Mouse (Mus musculus) heart, embryonic 13.5 days (tissue): ENCODE data around the gene Ngfr. TPM values are rescaled to one million over a fixed set of nuclear protein-coding genes. Genes with fewer than 3 reads are reported as not detected.
A peak's percentile ranks its signal among the peaks of the same experiment; 100 is the strongest.

Experiments used
- ATAC-seq: fragments of 200-750 bp; cut with Nextera tagmentation; 2 replicates; pipeline ENCODE4 v1.8.0; 2017; ENCODE audit warnings: moderate TSS enrichment; ENCODE audit not compliant: insufficient number of reproducible peaks, low FRiP score, low TSS enrichment; ENCODE audit errors: extremely low read depth
- H3K27ac ChIP-seq: fragments of 300-500 bp; sonication (generic); replicated peaks from 2 replicates; pipeline ENCODE4 v1.5.1; 2015; ENCODE audit warnings: moderate library complexity, mild to moderate bottlenecking, inconsistent platforms
- H3K27me3 ChIP-seq: fragments of 300-500 bp; sonication (generic); replicated peaks from 2 replicates; pipeline ENCODE4 v1.6.1; 2015; ENCODE audit warnings: mild to moderate bottlenecking, inconsistent platforms
- H3K36me3 ChIP-seq: fragments of 300-500 bp; sonication (generic); 2 replicates; pipeline ENCODE4 v1.6.1; 2015; ENCODE audit warnings: mild to moderate bottlenecking, inconsistent platforms
- H3K4me1 ChIP-seq: fragments of 300-500 bp; sonication (generic); 2 replicates; pipeline ENCODE4 v1.6.1; 2015; ENCODE audit warnings: inconsistent platforms
- H3K4me2 ChIP-seq: fragments of 300-500 bp; sonication (generic); 2 replicates; pipeline ENCODE4 v1.6.1; 2015; ENCODE audit warnings: inconsistent platforms, mild to moderate bottlenecking, moderate library complexity
- H3K4me3 ChIP-seq: fragments of 300-500 bp; sonication (generic); 2 replicates; pipeline ENCODE4 v1.5.1; 2015; ENCODE audit warnings: moderate library complexity, mild to moderate bottlenecking, inconsistent platforms
- H3K9ac ChIP-seq: fragments of 300-500 bp; sonication (generic); 2 replicates; pipeline ENCODE4 v1.6.1; 2015; ENCODE audit warnings: inconsistent platforms, mild to moderate bottlenecking, moderate library complexity
- H3K9me3 ChIP-seq: fragments of 300-500 bp; sonication (generic); 2 replicates; pipeline ENCODE4 v1.6.1; 2016; ENCODE audit warnings: inconsistent platforms
- WGBS: fragments of 180-500 bp; shearing (Covaris S2); methylation state at CpG from one replicate; pipeline ENCODE4 v1.1.7; 2015; ENCODE audit warnings: mixed read lengths; 5-methylcytosine and 5-hydroxymethylcytosine counted together
- polyA plus RNA-seq: library from polyadenylated mRNA; unstranded; fragments of >200 nt; fragmentation: Nextera tagmentation; extraction: Ambion mirVana; gene quantifications from 2 replicates; pipeline ENCODE4 v1.2.1, GENCODE M21; 2015

Ngfr gene
- polyA plus RNA-seq, result 3.3 and 4.9 TPM in 2 replicates

DNA sequence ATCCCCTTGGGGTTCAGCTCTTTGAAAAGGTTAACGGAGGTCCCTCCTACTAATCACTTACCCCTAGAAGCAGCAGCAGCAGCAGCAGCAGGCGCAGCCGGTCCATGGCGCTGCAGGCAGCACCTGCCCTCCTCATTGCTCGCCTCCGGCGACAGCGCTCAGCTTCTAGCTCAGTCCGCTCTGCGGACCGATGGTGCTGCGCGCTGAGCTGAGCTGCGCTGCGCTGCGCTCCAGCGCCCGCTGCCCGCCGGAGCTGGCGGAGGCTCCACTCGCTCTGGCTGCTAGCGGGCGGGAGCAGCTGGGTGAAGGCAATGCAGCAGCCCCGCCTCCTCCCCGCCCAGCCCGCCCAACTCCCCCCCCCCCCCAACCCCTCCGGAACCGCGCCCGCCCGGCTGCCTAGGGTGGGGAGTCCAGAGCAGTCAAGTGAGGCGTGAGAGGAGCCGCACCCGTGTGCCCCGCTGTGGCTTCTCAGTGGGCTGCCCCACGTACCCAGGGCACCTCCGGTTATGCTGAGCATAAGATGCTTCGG, at the start of gene Ngfr:
TSS of gene Ngfr (minus strand) at position 313 of the 529 bp plus-strand sequence.
- no peak within 1 kb of the TSS for H3K27ac ChIP-seq
- under 1% methylated on average over 32 of the region's 39 CpGs for WGBS
- ATAC-seq, result peak; percentile 16; the same call in 1 of the 2 replicates

DNA sequence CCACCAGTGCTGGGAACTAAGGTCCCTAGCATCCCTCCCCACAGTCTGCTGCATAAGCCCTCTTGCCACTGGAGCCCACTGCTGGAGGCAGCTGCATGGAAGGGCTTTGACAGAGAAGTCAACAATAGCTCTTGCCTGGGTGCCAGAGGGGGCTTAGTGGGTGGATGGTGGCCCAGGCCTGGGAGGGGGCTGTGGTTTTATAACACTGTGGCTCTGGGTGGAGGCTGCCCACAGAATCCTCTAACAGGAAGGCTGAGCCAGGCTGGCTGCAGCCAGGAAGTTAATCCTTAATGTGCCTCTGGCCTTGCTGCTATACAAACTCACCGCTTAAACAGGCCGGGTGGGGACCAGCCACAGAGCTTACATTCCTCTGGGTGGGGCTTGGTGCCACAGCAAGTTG, 47.5 kb upstream of the Ngfr start:
- no peaks in the 10 kb centered on the region for H3K36me3 ChIP-seq
- no peak for ATAC-seq
- no peak overlapping the region for H3K27ac ChIP-seq
- peaks cover 14% of the 10 kb centered on the region; the same call in 1 of the 2 replicates for H3K27me3 ChIP-seq
- H3K4me1 ChIP-seq, result peaks cover 16% of the 10 kb centered on the region
- H3K4me3 ChIP-seq, result no peak overlapping the region
- peaks cover 2% of the 10 kb centered on the region; the same call in 1 of the 2 replicates for H3K9me3 ChIP-seq
- no peak overlapping the region for H3K4me2 ChIP-seq
- 35% methylated on average over 2 of the region's 2 CpGs for WGBS
- no peak overlapping the region for H3K9ac ChIP-seq

More for the DNA sequence above, at the start of gene Ngfr:
- peak within 1 kb of the TSS; percentile 81 for H3K4me2 ChIP-seq
- peak within 1 kb of the TSS; percentile 51 for H3K4me3 ChIP-seq
- no peaks in the 10 kb centered on the region for H3K9me3 ChIP-seq
- H3K27me3 ChIP-seq, result peaks cover 98% of the 10 kb centered on the region
- peaks cover 30% of the 10 kb centered on the region for H3K4me1 ChIP-seq
- peak within 1 kb of the TSS; percentile 72 for H3K9ac ChIP-seq
- H3K36me3 ChIP-seq, result no peaks in the 10 kb centered on the region

DNA sequence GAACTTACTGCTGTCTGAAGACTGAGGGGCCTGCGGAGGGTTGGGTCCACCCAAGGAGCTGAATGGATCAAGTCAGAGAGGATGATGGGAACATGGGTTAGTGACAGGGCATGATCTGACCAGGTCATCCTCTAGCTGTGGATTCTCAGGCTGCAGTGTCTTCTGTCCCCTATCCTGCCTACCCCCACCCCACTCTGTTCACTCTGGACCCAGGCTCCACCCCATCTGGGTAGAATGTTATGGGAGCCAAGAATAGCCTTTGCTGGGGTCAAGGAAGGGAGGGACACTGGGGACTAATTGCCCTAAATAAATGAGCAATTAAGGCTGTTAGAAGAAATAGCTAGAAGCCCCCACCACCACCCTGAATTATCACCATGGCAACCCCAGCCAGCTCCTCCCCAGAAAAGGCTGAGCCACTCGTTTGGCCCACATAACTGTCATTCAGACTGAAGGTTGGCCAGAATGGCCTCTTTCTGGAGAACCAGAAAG, 46.0 kb upstream of the Ngfr start:
- H3K36me3 ChIP-seq, result no peaks in the 10 kb centered on the region
- peaks cover 2% of the 10 kb centered on the region; the same call in 1 of the 2 replicates for H3K9me3 ChIP-seq
- H3K27me3 ChIP-seq, result peaks cover 20% of the 10 kb centered on the region
- H3K27ac ChIP-seq, result no peak overlapping the region
- H3K4me2 ChIP-seq, result no peak overlapping the region
- H3K9ac ChIP-seq, result no peak overlapping the region
- H3K4me3 ChIP-seq, result no peak overlapping the region
- WGBS, result 79% methylated on average over 2 of the region's 2 CpGs
- ATAC-seq, result no peak
- peaks cover 13% of the 10 kb centered on the region for H3K4me1 ChIP-seq

DNA sequence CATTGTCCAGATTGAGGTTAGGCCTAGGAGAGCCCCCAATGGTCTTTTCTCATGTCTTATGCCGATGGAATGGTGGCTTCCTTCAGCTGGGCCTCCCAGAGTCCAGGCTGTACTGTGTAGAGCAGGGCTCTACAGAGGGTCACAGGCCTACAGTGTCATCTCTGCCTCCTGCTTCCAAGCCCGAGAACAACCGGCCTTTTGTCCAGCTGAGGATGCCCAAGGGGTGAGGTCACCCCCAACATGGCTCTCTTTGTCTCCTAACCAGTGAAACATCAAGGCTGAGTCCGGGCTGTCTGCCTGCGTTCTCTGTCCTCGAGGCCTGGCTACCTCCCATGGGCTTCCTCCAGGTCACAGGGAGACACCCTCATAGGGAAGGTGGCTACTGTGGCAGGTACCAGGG, 44.9 kb upstream of the Ngfr start:
- Histone ChIP-seq H3K9me3 (no peaks in the 10 kb centered on the region), H3K27me3 (peaks cover 31% of the 10 kb centered on the region), H3K4me2 (no peak overlapping the region), H3K9ac (no peak overlapping the region), H3K36me3 (no peaks in the 10 kb centered on the region), H3K4me3 (no peak overlapping the region), H3K27ac (no peak overlapping the region), H3K4me1 (peaks cover 13% of the 10 kb centered on the region)
- WGBS, result 58% methylated on average over 6 of the region's 6 CpGs
- ATAC-seq, result no peak

DNA sequence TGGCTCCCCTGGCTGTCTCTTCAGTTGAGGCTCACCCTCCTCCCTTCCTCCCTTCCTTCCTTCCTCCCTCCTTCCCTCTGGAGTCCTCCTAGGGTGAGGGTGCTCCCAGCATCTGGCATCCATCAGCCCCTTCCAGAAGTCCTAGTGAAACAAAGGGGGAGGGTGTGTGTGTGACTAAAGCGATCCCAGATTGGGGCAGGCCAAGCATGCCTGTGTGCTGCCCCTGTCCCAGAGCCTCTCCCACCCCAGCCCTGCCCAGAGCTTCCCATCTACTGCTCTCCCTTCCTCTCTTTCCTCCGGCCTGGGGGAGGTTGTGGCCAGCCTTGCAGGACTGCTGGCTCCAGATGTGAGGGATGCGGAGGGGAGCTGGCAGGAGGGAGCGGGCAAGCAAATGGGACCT, 43.8 kb upstream of the Ngfr start:
- H3K4me3 ChIP-seq, result no peak overlapping the region
- no peaks in the 10 kb centered on the region for H3K36me3 ChIP-seq
- no peaks in the 10 kb centered on the region for H3K9me3 ChIP-seq
- no peak overlapping the region for H3K4me2 ChIP-seq
- peaks cover 13% of the 10 kb centered on the region for H3K4me1 ChIP-seq
- H3K27ac ChIP-seq, result no peak overlapping the region; the same call in 1 of the 2 replicates
- WGBS, result 48% methylated on average over 4 of the region's 4 CpGs
- ATAC-seq, result no peak
- H3K9ac ChIP-seq, result no peak overlapping the region
- peaks cover 41% of the 10 kb centered on the region for H3K27me3 ChIP-seq

DNA sequence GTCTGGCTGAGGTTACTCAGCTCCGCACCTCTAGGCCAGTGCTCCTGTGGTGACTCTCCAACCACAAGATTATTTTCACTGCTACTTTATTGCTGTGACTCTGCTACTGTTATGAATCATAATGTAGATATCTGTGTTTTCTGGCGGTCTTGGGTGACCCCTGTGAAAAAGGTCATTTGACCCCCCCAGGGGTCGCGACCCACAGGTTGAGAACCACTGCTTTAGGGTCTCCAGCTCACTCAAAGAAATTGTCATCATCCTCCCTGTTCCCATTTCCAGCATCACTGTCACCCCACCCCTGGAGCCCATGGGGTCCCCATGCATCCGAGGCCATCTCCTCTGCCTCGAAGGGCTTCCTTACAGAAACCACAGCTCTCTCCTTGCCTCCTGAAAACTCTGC, 43.0 kb upstream of the Ngfr start:
- H3K9me3 ChIP-seq, result no peaks in the 10 kb centered on the region
- H3K9ac ChIP-seq, result no peak overlapping the region
- WGBS, result 81% methylated on average over 6 of the region's 6 CpGs
- peaks cover 44% of the 10 kb centered on the region for H3K27me3 ChIP-seq
- H3K36me3 ChIP-seq, result no peaks in the 10 kb centered on the region
- no peak for ATAC-seq
- H3K4me1 ChIP-seq, result peaks cover 13% of the 10 kb centered on the region
- no peak overlapping the region for H3K4me3 ChIP-seq
- H3K27ac ChIP-seq, result no peak overlapping the region
- H3K4me2 ChIP-seq, result no peak overlapping the region

DNA sequence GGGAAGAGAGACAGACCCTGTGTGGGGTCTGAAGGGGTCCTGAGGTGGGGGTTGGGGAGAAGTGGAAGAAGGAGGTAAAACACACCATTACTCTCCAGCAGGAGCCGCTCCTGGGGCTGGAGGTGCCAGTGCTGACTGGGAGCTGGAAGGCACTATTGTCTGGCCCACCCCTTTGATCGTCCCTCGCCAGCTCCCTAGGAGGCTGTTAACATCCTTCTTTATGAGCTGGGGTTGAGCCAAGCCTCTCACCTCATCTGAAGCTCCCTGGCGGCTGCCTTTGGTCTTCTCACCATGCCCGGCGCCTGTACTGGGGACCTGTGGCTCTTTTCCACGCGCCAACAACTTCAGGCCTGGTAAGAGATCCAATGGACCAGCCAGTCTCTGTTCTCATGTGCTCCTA, 34.9 kb upstream of the Ngfr start:
- Histone ChIP-seq H3K36me3 (no peaks in the 10 kb centered on the region), H3K9ac (peak overlapping the region; percentile 25; the same call in 1 of the 2 replicates), H3K4me2 (no peak overlapping the region), H3K9me3 (no peaks in the 10 kb centered on the region), H3K27me3 (peaks cover 68% of the 10 kb centered on the region), H3K27ac (no peak overlapping the region), H3K4me1 (peaks cover 10% of the 10 kb centered on the region; the same call in 1 of the 2 replicates), H3K4me3 (no peak overlapping the region)
- WGBS, result 30% methylated on average over 8 of the region's 8 CpGs
- no peak for ATAC-seq

DNA sequence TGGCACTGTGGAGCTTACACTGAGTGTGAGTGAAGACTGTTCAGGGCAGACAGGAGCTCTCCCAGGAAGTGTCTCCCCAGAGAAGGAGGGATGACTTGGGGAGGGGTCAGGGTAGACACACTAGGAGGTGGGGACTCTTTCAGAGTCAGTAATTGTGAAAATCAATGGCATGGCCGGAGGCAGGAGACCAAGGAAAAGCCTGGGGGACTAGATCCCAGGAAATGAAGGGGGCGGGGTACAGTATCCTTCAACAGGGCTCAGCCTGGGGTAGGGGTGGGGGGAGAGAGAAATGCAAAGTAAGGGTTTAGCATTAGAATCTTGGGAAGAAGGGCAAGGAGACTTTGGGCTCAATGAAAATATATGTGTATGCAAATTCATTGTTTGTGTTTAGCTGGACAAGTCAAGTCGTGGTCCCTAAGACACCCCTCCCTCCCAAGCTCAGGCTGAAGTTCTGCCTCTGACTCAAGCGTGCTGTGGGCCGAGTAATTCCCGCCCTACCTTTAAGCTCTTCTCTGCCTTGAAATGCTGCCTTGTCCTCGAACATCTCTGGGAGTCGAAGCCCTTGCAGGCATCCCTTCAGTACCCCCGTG, 34.1 kb upstream of the Ngfr start:
- Histone ChIP-seq H3K9ac (no peak overlapping the region), H3K4me3 (no peak overlapping the region), H3K27ac (no peak overlapping the region), H3K4me1 (peaks cover 10% of the 10 kb centered on the region; the same call in 1 of the 2 replicates), H3K9me3 (no peaks in the 10 kb centered on the region), H3K27me3 (peaks cover 68% of the 10 kb centered on the region), H3K4me2 (no peak overlapping the region), H3K36me3 (no peaks in the 10 kb centered on the region)
- 40% methylated on average over 9 of the region's 9 CpGs for WGBS
- no peak for ATAC-seq

DNA sequence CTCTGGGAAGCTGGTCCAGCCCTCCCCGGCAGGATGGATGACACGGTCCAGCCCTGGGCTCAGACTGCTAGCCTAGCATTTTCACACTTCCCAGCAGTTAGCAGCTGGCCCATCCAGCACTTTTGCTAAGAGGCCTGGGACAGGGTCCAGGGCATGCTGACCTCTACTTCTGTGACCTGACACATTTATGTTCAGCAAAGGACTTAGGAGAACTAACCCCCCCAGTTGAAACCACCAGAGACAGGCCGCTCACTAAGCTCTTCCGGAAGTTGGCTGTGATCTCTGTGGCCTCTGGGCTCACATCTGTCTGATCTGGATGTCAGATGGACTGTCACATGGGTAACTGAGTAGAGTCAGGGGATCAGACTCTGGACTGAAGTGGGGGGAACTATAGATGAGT, 33.5 kb upstream of the Ngfr start:
- ATAC-seq, result no peak
- Histone ChIP-seq H3K27ac (no peak overlapping the region), H3K9ac (0 out of 2 replicates have a peak overlapping the region, but pooled peaks have one; percentile 10), H3K4me1 (peaks cover 10% of the 10 kb centered on the region; the same call in 1 of the 2 replicates), H3K27me3 (peaks cover 69% of the 10 kb centered on the region), H3K4me2 (no peak overlapping the region), H3K9me3 (no peaks in the 10 kb centered on the region), H3K36me3 (no peaks in the 10 kb centered on the region), H3K4me3 (no peak overlapping the region)
- 43% methylated on average over 4 of the region's 4 CpGs for WGBS

DNA sequence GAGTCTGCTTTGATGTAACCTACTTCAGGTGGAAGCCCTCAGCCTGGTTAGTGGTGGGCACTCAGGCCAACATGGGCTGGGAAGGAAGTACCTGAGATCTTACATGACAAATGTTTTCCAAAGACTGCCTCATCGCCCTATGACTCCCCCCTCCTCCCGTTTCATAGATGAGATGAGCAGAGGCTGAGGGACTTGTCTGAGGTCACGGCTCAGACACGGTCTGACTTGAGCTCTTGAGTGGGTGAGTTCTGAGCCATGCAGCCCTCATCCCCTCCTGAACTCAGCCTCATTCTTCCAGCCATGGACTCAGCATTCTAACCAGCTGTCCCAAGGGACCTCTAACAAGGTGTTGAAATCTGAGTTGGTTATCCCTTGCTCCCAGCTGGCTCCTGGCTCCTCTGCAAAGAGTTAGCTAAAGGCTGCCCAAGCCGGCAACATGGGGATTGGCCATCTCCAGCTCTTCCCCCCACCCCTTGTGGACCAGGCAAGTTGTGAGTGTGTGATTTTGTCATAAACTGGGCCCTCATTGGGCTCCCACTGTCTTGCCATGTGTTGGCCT, 32.4 kb upstream of the Ngfr start:
- H3K36me3 ChIP-seq, result no peaks in the 10 kb centered on the region
- H3K9ac ChIP-seq, result no peak overlapping the region
- WGBS, result 75% methylated on average over 5 of the region's 5 CpGs
- H3K27me3 ChIP-seq, result peaks cover 62% of the 10 kb centered on the region
- no peaks in the 10 kb centered on the region for H3K9me3 ChIP-seq
- H3K4me2 ChIP-seq, result no peak overlapping the region
- H3K27ac ChIP-seq, result no peak overlapping the region
- peaks cover 14% of the 10 kb centered on the region for H3K4me1 ChIP-seq
- H3K4me3 ChIP-seq, result no peak overlapping the region
- ATAC-seq, result no peak

DNA sequence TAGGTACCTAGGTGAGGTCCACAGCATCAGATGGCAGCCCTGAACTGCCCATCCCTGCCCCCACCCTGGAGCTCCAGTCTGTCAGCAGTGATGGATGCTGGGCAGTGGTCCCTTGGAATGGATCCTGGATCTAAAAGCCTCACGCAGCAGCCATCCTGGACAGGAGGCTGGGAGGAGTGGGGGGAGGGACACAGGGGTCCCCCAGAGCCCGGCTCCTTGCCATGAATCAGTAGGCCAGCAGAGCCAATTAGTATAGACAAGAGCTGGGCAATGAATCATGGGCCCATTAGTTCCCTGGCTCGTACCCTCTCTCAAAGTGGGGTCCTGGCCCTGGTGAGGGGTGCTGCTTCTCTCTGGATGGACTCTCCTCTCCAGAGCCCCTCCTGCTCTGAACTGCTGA, 31.5 kb upstream of the Ngfr start:
- Histone ChIP-seq H3K27me3 (peaks cover 58% of the 10 kb centered on the region), H3K4me2 (no peak overlapping the region), H3K4me1 (peaks cover 14% of the 10 kb centered on the region), H3K9me3 (no peaks in the 10 kb centered on the region), H3K27ac (no peak overlapping the region), H3K9ac (no peak overlapping the region), H3K4me3 (no peak overlapping the region), H3K36me3 (no peaks in the 10 kb centered on the region)
- ATAC-seq, result no peak
- WGBS, result 60% methylated on average over 3 of the region's 3 CpGs
